Comparison of ENCODE assay signal across 17 mouse cellular contexts in genomic region chr2:68411201-68411600, GRCm38 (mm10).
DNase-seq lines count a peak whose midpoint lies in the region; ATAC-seq and TF ChIP-seq lines count a peak whose summit lies in the region.
"Had no signal": no experiment of that assay in that cellular context is flagged by ENCODE, and none has a peak within 500 bp of the region (broad histone marks: within the 10 kb centered on the region; RNA-seq: fewer than 3 reads in every experiment).

No protein-coding gene starts in this region.

- no peak for TF ChIP-seq CTCF in left cerebral cortex, adult 2 months (IDR thresholded peaks at IDR 0.05)

- H3K4me2 ChIP-seq in heart, embryonic 13.5 days: no peak overlapping the region
- no peak overlapping the region for H3K4me2 ChIP-seq in stomach, embryonic 16.5 days (ENCODE audit: low read depth, low read length)
- H3K4me2 ChIP-seq: lung, embryonic 14.5 days; midbrain, embryonic 15.5 days; stomach, embryonic 15.5 days had no signal

- no peak for ATAC-seq in heart, embryonic 13.5 days (ENCODE audit: extremely low read depth, insufficient number of reproducible peaks, low FRiP score, low TSS enrichment)
- ATAC-seq in stomach, embryonic 16.5 days (ENCODE audit: insufficient read depth, low FRiP score): no peak
- ATAC-seq: intestine, embryonic 16.5 days; midbrain, embryonic 15.5 days; Patski had no signal

- intact Hi-C loops in left cerebral cortex, adult 2 months (cut with DNase I): no loop called here
- intact Hi-C loops in left cerebral cortex, postnatal 10 days (cut with DNase I): no loop called here

- peak overlapping the region; percentile 63 for H3K9ac ChIP-seq in heart, embryonic 13.5 days
- H3K9ac ChIP-seq in stomach, embryonic 16.5 days (ENCODE audit: low read length): no peak overlapping the region
- H3K9ac ChIP-seq: lung, embryonic 14.5 days; midbrain, embryonic 15.5 days; stomach, embryonic 15.5 days had no signal

- 61% methylated on average over 8 of the region's 8 CpGs for WGBS in heart, embryonic 13.5 days
- 73% methylated on average over 8 of the region's 8 CpGs for WGBS in stomach, embryonic 16.5 days

- H3K27ac ChIP-seq in heart, embryonic 13.5 days (replicated peaks): peak overlapping the region; percentile 77
- H3K27ac ChIP-seq in left cerebral cortex, adult 2 months: peak overlapping the region; percentile 64
- 0 out of 2 replicates have a peak overlapping the region, but pooled peaks have one; percentile 8 for H3K27ac ChIP-seq in stomach, embryonic 16.5 days (ENCODE audit: low read length)
- H3K27ac ChIP-seq: embryonic facial prominence, embryonic 10.5 days; midbrain, embryonic 15.5 days; stomach, embryonic 15.5 days had no signal

- H3K4me1 ChIP-seq in heart, embryonic 13.5 days: peaks cover 91% of the 10 kb centered on the region
- peaks cover 33% of the 10 kb centered on the region for H3K4me1 ChIP-seq in stomach, embryonic 16.5 days (ENCODE audit: control insufficient read depth, insufficient read depth, low read length)

- DNase-seq in cerebellum, adult 9-10 months: peak; percentile 30
- DNase-seq in cerebellum, adult 11 months: no peak
- no peak for DNase-seq in heart, adult 18-20 months
- DNase-seq in left cerebral cortex, adult 2 months (ENCODE audit: extremely low spot score in 1 of 2, low spot score in 2 of 2): no peak
- no peak for DNase-seq in left cerebral cortex, postnatal 10 days (ENCODE audit: extremely low spot score in 1 of 2, low spot score in 2 of 2)
- DNase-seq in thymus, postnatal 14 days: no peak
- DNase-seq: cerebellum, postnatal 10 days; kidney, postnatal 36 days; liver; lung, embryonic 14.5 days had no signal

- H3K36me3 ChIP-seq in heart, embryonic 13.5 days: peaks cover 6% of the 10 kb centered on the region; the same call in 1 of the 2 replicates
- H3K36me3 ChIP-seq in stomach, embryonic 16.5 days (ENCODE audit: control insufficient read depth, insufficient read depth, low read length): no peaks in the 10 kb centered on the region
- H3K36me3 ChIP-seq: embryonic facial prominence, embryonic 10.5 days; midbrain, embryonic 15.5 days; stomach, embryonic 15.5 days had no signal

- no peaks in the 10 kb centered on the region for H3K9me3 ChIP-seq in heart, embryonic 13.5 days
- H3K9me3 ChIP-seq in stomach, embryonic 16.5 days (replicated peaks; ENCODE audit: control insufficient read depth, low read length): 0 out of 2 replicates have a peak, but pooled peaks cover 3% of the 10 kb centered on the region
- H3K9me3 ChIP-seq: embryonic facial prominence, embryonic 10.5 days; midbrain, embryonic 15.5 days; stomach, embryonic 15.5 days had no signal

- H3K4me3 ChIP-seq in heart, embryonic 13.5 days: no peak overlapping the region
- H3K4me3 ChIP-seq in left cerebral cortex, adult 2 months: no peak overlapping the region
- no peak overlapping the region for H3K4me3 ChIP-seq in stomach, embryonic 16.5 days (replicated peaks; ENCODE audit: low read length)
- H3K4me3 ChIP-seq: embryonic facial prominence, embryonic 10.5 days; midbrain, embryonic 15.5 days; stomach, embryonic 15.5 days had no signal

- no peaks in the 10 kb centered on the region for H3K27me3 ChIP-seq in heart, embryonic 13.5 days (replicated peaks)
- no peaks in the 10 kb centered on the region for H3K27me3 ChIP-seq in stomach, embryonic 16.5 days (ENCODE audit: control insufficient read depth, insufficient read depth, low read length)
- H3K27me3 ChIP-seq: midbrain, embryonic 15.5 days; Patski; stomach, embryonic 15.5 days had no signal

Comparison
In these comparisons a context has a peak if more than half of its experiments do, and no peak if none do; other contexts are left out.
1. H3K27ac ChIP-seq: peak in every context shown above with its lines; median percentile 77 in heart, embryonic 13.5 days; 64 in left cerebral cortex, adult 2 months; 8 in stomach, embryonic 16.5 days.